Mouse (Mus musculus): Measurements from ENCODE around the gene E130309D02Rik.

DNA sequence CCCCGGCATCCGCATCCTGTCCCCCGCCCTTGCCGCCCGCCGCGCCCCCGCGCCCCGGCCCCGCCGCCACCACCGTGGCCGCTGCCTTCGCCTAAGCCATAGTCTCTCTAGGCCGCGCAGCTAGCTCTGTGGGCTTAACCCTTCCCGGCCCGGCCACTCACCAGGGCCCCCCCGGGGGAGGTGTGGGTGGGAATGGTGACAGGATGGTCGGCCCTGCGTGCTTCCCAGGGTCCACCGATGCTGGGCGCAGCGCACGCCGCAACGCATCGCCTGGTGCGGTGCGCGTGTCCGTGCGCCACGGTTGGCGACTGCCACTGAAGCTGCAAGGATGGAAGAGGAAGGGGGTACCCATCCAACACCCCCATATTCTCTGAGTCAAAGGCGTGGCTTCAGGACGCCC lies 21.8 kb downstream of the E130309D02Rik start, which contains the start of gene Zfp853:
- TF ChIP-seq CTCF (IDR thresholded peaks at IDR 0.05), result no peak
- TF ChIP-seq EP300 (IDR thresholded peaks at IDR 0.05; ENCODE audit: insufficient read depth, low read depth, low read length), result no peak
- TF ChIP-seq POLR2A (IDR thresholded peaks at IDR 0.05; ENCODE audit: insufficient read depth, low read depth, low read length), result no peak

Measured in heart, adult 2 months (tissue).